Mouse (Mus musculus): ENCODE results near the gene Krt32. TPM values are rescaled to one million over a fixed set of nuclear protein-coding genes. Genes with fewer than 3 reads are reported as not detected.

The Krt32 gene
- total and polyA plus RNA-seq, 3 experiments, result not detected

DNA sequence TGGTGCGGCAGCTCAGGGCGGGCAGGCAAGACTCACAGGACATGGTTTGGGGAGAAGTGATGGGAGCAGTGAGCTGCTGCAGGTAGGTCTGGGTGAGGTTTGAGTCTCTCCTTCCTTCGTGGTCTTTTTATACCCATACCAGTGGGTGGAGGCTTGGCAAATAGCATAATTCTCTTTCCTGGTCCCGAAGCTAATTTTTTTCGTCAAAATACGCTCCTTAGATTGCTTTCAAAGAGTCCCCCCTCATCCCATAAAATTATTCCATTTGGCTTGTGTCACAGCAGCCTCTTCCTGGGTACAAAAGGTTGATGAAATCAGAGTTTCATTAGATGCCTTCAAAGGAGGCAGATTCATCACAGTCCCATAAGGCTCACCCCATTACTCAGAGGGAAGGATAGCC, 46.6 kb downstream of the Krt32 start, which contains the start of gene Krt34:
Gene Krt34 (minus strand): TSS at position 101 of the 400 bp plus-strand sequence.
- H3K4me3 ChIP-seq (ENCODE audit: control insufficient read depth in 1 of 2, insufficient read depth in 1 of 2, low read depth in 2 of 2, low read length in 2 of 2), result no peak within 1 kb of the TSS
- H3K27me3 ChIP-seq (ENCODE audit: control insufficient read depth in 1 of 2, insufficient read depth in 2 of 2, low read length in 2 of 2), result no peaks in the 10 kb centered on the region
- H3K4me1 ChIP-seq (ENCODE audit: control insufficient read depth in 1 of 2, insufficient read depth in 2 of 2, low read length in 2 of 2), result no peaks in the 10 kb centered on the region
- H3K9me3 ChIP-seq (replicated peaks; ENCODE audit: insufficient read depth, low read length), result no peaks in the 10 kb centered on the region
- no peak within 1 kb of the TSS for H3K27ac ChIP-seq (ENCODE audit: control insufficient read depth, low read depth, low read length)
- no peaks in the 10 kb centered on the region for H3K79me2 ChIP-seq (ENCODE audit: control insufficient read depth, insufficient read depth, low read length, poor library complexity)
- no peak for DNase-seq (ENCODE audit: low read depth, low spot score)
- TF ChIP-seq MEF2A (IDR thresholded peaks at IDR 0.05; ENCODE audit: extremely low read depth, insufficient replicate concordance, low read depth, low read length, poor library complexity, severe bottlenecking), result no peak
- TF ChIP-seq MAZ (IDR thresholded peaks at IDR 0.05; ENCODE audit: low read depth, low read length), result no peak
- no peak for TF ChIP-seq TBP (IDR thresholded peaks at IDR 0.05; ENCODE audit: low read depth, low read length)
- TF ChIP-seq ZKSCAN1 (IDR thresholded peaks at IDR 0.05; ENCODE audit: low read depth, low read length), result no peak
- no peak for TF ChIP-seq MYB (IDR thresholded peaks at IDR 0.05; ENCODE audit: low read depth, low read length)
- no peak for TF ChIP-seq NELFE (IDR thresholded peaks at IDR 0.05; ENCODE audit: low read depth, low read length)
- TF ChIP-seq GATA1 (IDR thresholded peaks at IDR 0.05; ENCODE audit: low read depth, low read length), result no peak
- no peak for TF ChIP-seq MAFK (IDR thresholded peaks at IDR 0.05; ENCODE audit: borderline replicate concordance, low read depth, low read length)
- TF ChIP-seq TAL1 (IDR thresholded peaks at IDR 0.05; ENCODE audit: low read length), result no peak
- TF ChIP-seq HCFC1 (IDR thresholded peaks at IDR 0.05; ENCODE audit: low read depth, low read length), result no peak
- TF ChIP-seq UBTF (IDR thresholded peaks at IDR 0.05; ENCODE audit: borderline replicate concordance, insufficient read depth, low read depth, low read length), result no peak
- no peak for TF ChIP-seq CHD1 (IDR thresholded peaks at IDR 0.05; ENCODE audit: low read depth, low read length)
- TF ChIP-seq ELF1 (IDR thresholded peaks at IDR 0.05; ENCODE audit: low read depth, low read length), result no peak
- no peak for TF ChIP-seq CHD2 (IDR thresholded peaks at IDR 0.05; ENCODE audit: low read length)
- TF ChIP-seq POLR2AphosphoS2 (IDR thresholded peaks at IDR 0.05; ENCODE audit: low read length), result no peak
- no peak for TF ChIP-seq MAX (IDR thresholded peaks at IDR 0.05; ENCODE audit: low read length)
- TF ChIP-seq USF1 (IDR thresholded peaks at IDR 0.05; ENCODE audit: low read depth, low read length), result no peak
- H3K36me3 ChIP-seq (ENCODE audit: control insufficient read depth in 1 of 2, insufficient read depth in 2 of 2, low read length in 2 of 2), result no peaks in the 10 kb centered on the region
- no peak within 1 kb of the TSS for H3K9ac ChIP-seq (ENCODE audit: control insufficient read depth, low read depth, low read length, poor library complexity, severe bottlenecking)

Other genes with a start within 250 kb of the Krt32 start
- not detected in 2 replicates for gene Krtap4-16, start 236.6 kb downstream of the Krt32 start, total RNA-seq (2012; rRNA removed)
- gene Krtap4-16, start 236.6 kb downstream of the Krt32 start, polyA plus RNA-seq (2012; ENCODE audit: insufficient read depth in 1 of 2, insufficient read length in 2 of 2, low read depth in 1 of 2, low replicate concordance in 2 of 2, missing spikeins in 1 of 2), result not detected
- gene Gm11568, start 230.3 kb downstream of the Krt32 start, total RNA-seq (2012; rRNA removed), result not detected in 2 replicates
- gene Gm11568, start 230.3 kb downstream of the Krt32 start, polyA plus RNA-seq (2012; ENCODE audit: insufficient read depth in 1 of 2, insufficient read length in 2 of 2, low read depth in 1 of 2, low replicate concordance in 2 of 2, missing spikeins in 1 of 2), result not detected
- gene Gm11559, start 223.8 kb downstream of the Krt32 start, total RNA-seq (2012; rRNA removed), result not detected in 2 replicates
- gene Gm11559, start 223.8 kb downstream of the Krt32 start, polyA plus RNA-seq (2012; ENCODE audit: insufficient read depth in 1 of 2, insufficient read length in 2 of 2, low read depth in 1 of 2, low replicate concordance in 2 of 2, missing spikeins in 1 of 2), result not detected
- gene Krtap9-1, start 214.8 kb downstream of the Krt32 start, total RNA-seq (2012; rRNA removed), result not detected in 2 replicates
- gene Krtap9-1, start 214.8 kb downstream of the Krt32 start, polyA plus RNA-seq (2012; ENCODE audit: insufficient read depth in 1 of 2, insufficient read length in 2 of 2, low read depth in 1 of 2, low replicate concordance in 2 of 2, missing spikeins in 1 of 2), result not detected
- not detected in 2 replicates for gene Gm11567, start 209.0 kb downstream of the Krt32 start, total RNA-seq (2012; rRNA removed)
- not detected for gene Gm11567, start 209.0 kb downstream of the Krt32 start, polyA plus RNA-seq (2012; ENCODE audit: insufficient read depth in 1 of 2, insufficient read length in 2 of 2, low read depth in 1 of 2, low replicate concordance in 2 of 2, missing spikeins in 1 of 2)
- not detected in 2 replicates for gene Krtap31-1, start 180.3 kb downstream of the Krt32 start, total RNA-seq (2012; rRNA removed)
- gene Krtap31-1, start 180.3 kb downstream of the Krt32 start, polyA plus RNA-seq (2012; ENCODE audit: insufficient read depth in 1 of 2, insufficient read length in 2 of 2, low read depth in 1 of 2, low replicate concordance in 2 of 2, missing spikeins in 1 of 2), result not detected
- gene Gm11565, start 173.5 kb downstream of the Krt32 start, total RNA-seq (2012; rRNA removed), result not detected in 2 replicates
- gene Gm11565, start 173.5 kb downstream of the Krt32 start, polyA plus RNA-seq (2012; ENCODE audit: insufficient read depth in 1 of 2, insufficient read length in 2 of 2, low read depth in 1 of 2, low replicate concordance in 2 of 2, missing spikeins in 1 of 2), result not detected
- not detected in 2 replicates for gene Krtap31-2, start 151.9 kb downstream of the Krt32 start, total RNA-seq (2012; rRNA removed)
- gene Krtap31-2, start 151.9 kb downstream of the Krt32 start, polyA plus RNA-seq (2012; ENCODE audit: insufficient read depth in 1 of 2, insufficient read length in 2 of 2, low read depth in 1 of 2, low replicate concordance in 2 of 2, missing spikeins in 1 of 2), result not detected
- not detected in 2 replicates for gene Krtap9-5, start 139.8 kb downstream of the Krt32 start, total RNA-seq (2012; rRNA removed)
- gene Krtap9-5, start 139.8 kb downstream of the Krt32 start, polyA plus RNA-seq (2012; ENCODE audit: insufficient read depth in 1 of 2, insufficient read length in 2 of 2, low read depth in 1 of 2, low replicate concordance in 2 of 2, missing spikeins in 1 of 2), result not detected
- gene Krtap29-1, start 109.2 kb downstream of the Krt32 start, total RNA-seq (2012; rRNA removed), result not detected in 2 replicates
- gene Krtap29-1, start 109.2 kb downstream of the Krt32 start, polyA plus RNA-seq (2012; ENCODE audit: insufficient read depth in 1 of 2, insufficient read length in 2 of 2, low read depth in 1 of 2, low replicate concordance in 2 of 2, missing spikeins in 1 of 2), result not detected
- 0.08 TPM in 1 of 2 replicates, not detected in the other for gene Krtap16-1, start 101.6 kb downstream of the Krt32 start, total RNA-seq (2012; rRNA removed)
- not detected for gene Krtap16-1, start 101.6 kb downstream of the Krt32 start, polyA plus RNA-seq (2012; ENCODE audit: insufficient read depth in 1 of 2, insufficient read length in 2 of 2, low read depth in 1 of 2, low replicate concordance in 2 of 2, missing spikeins in 1 of 2)
- gene Krtap17-1, start 94.2 kb downstream of the Krt32 start, total RNA-seq (2012; rRNA removed), result not detected in 2 replicates
- gene Krtap17-1, start 94.2 kb downstream of the Krt32 start, polyA plus RNA-seq (2012; ENCODE audit: insufficient read depth in 1 of 2, insufficient read length in 2 of 2, low read depth in 1 of 2, low replicate concordance in 2 of 2, missing spikeins in 1 of 2), result not detected
- gene Krt33a, start 72.0 kb downstream of the Krt32 start, total RNA-seq (2012; rRNA removed), result not detected in 2 replicates
- not detected for gene Krt33a, start 72.0 kb downstream of the Krt32 start, polyA plus RNA-seq (2012; ENCODE audit: insufficient read depth in 1 of 2, insufficient read length in 2 of 2, low read depth in 1 of 2, low replicate concordance in 2 of 2, missing spikeins in 1 of 2)
- not detected in 2 replicates for gene Krt33b, start 58.4 kb downstream of the Krt32 start, total RNA-seq (2012; rRNA removed)
- gene Krt33b, start 58.4 kb downstream of the Krt32 start, polyA plus RNA-seq (2012; ENCODE audit: insufficient read depth in 1 of 2, insufficient read length in 2 of 2, low read depth in 1 of 2, low replicate concordance in 2 of 2, missing spikeins in 1 of 2), result not detected
- gene Krt34, start 46.7 kb downstream of the Krt32 start, total RNA-seq (2012; rRNA removed), result not detected in 2 replicates
- not detected for gene Krt34, start 46.7 kb downstream of the Krt32 start, polyA plus RNA-seq (2012; ENCODE audit: insufficient read depth in 1 of 2, insufficient read length in 2 of 2, low read depth in 1 of 2, low replicate concordance in 2 of 2, missing spikeins in 1 of 2)
- not detected in 2 replicates for gene Krt31, start 37.7 kb downstream of the Krt32 start, total RNA-seq (2012; rRNA removed)
- gene Krt31, start 37.7 kb downstream of the Krt32 start, polyA plus RNA-seq (2012; ENCODE audit: insufficient read depth in 1 of 2, insufficient read length in 2 of 2, low read depth in 1 of 2, low replicate concordance in 2 of 2, missing spikeins in 1 of 2), result not detected
- not detected in 2 replicates for gene Krt35, start 8.0 kb upstream of the Krt32 start, total RNA-seq (2012; rRNA removed)
- gene Krt35, start 8.0 kb upstream of the Krt32 start, polyA plus RNA-seq (2012; ENCODE audit: insufficient read depth in 1 of 2, insufficient read length in 2 of 2, low read depth in 1 of 2, low replicate concordance in 2 of 2, missing spikeins in 1 of 2), result not detected
- gene Krt36, start 17.4 kb upstream of the Krt32 start, total RNA-seq (2012; rRNA removed), result not detected in 2 replicates
- gene Krt36, start 17.4 kb upstream of the Krt32 start, polyA plus RNA-seq (2012; ENCODE audit: insufficient read depth in 1 of 2, insufficient read length in 2 of 2, low read depth in 1 of 2, low replicate concordance in 2 of 2, missing spikeins in 1 of 2), result not detected
- gene Krt13, start 33.3 kb upstream of the Krt32 start, total RNA-seq (2012; rRNA removed), result not detected in 2 replicates
- gene Krt13, start 33.3 kb upstream of the Krt32 start, polyA plus RNA-seq (2012; ENCODE audit: insufficient read depth in 1 of 2, insufficient read length in 2 of 2, low read depth in 1 of 2, low replicate concordance in 2 of 2, missing spikeins in 1 of 2), result not detected
- not detected in 2 replicates for gene Krt15, start 47.7 kb upstream of the Krt32 start, total RNA-seq (2012; rRNA removed)
- gene Krt15, start 47.7 kb upstream of the Krt32 start, polyA plus RNA-seq (2012; ENCODE audit: insufficient read depth in 1 of 2, insufficient read length in 2 of 2, low read depth in 1 of 2, low replicate concordance in 2 of 2, missing spikeins in 1 of 2), result not detected
- not detected in 2 replicates for gene Krt19, start 60.4 kb upstream of the Krt32 start, total RNA-seq (2012; rRNA removed)
- not detected for gene Krt19, start 60.4 kb upstream of the Krt32 start, polyA plus RNA-seq (2012; ENCODE audit: insufficient read depth in 1 of 2, insufficient read length in 2 of 2, low read depth in 1 of 2, low replicate concordance in 2 of 2, missing spikeins in 1 of 2)
- gene Krt9, start 105.0 kb upstream of the Krt32 start, total RNA-seq (2012; rRNA removed), result not detected in 2 replicates
- gene Krt9, start 105.0 kb upstream of the Krt32 start, polyA plus RNA-seq (2012; ENCODE audit: insufficient read depth in 1 of 2, insufficient read length in 2 of 2, low read depth in 1 of 2, low replicate concordance in 2 of 2, missing spikeins in 1 of 2), result not detected
- gene Krt14, start 119.3 kb upstream of the Krt32 start, total RNA-seq (2012; rRNA removed), result not detected in 2 replicates
- not detected for gene Krt14, start 119.3 kb upstream of the Krt32 start, polyA plus RNA-seq (2012; ENCODE audit: insufficient read depth in 1 of 2, insufficient read length in 2 of 2, low read depth in 1 of 2, low replicate concordance in 2 of 2, missing spikeins in 1 of 2)
- gene Krt16, start 160.7 kb upstream of the Krt32 start, total RNA-seq (2012; rRNA removed), result not detected in 2 replicates
- not detected for gene Krt16, start 160.7 kb upstream of the Krt32 start, polyA plus RNA-seq (2012; ENCODE audit: insufficient read depth in 1 of 2, insufficient read length in 2 of 2, low read depth in 1 of 2, low replicate concordance in 2 of 2, missing spikeins in 1 of 2)
- not detected in 2 replicates for gene Krt17, start 172.8 kb upstream of the Krt32 start, total RNA-seq (2012; rRNA removed)
- not detected for gene Krt17, start 172.8 kb upstream of the Krt32 start, polyA plus RNA-seq (2012; ENCODE audit: insufficient read depth in 1 of 2, insufficient read length in 2 of 2, low read depth in 1 of 2, low replicate concordance in 2 of 2, missing spikeins in 1 of 2)
- not detected in 2 replicates for gene Krt42, start 181.6 kb upstream of the Krt32 start, total RNA-seq (2012; rRNA removed)
- gene Krt42, start 181.6 kb upstream of the Krt32 start, polyA plus RNA-seq (2012; ENCODE audit: insufficient read depth in 1 of 2, insufficient read length in 2 of 2, low read depth in 1 of 2, low replicate concordance in 2 of 2, missing spikeins in 1 of 2), result not detected
- gene Eif1, start 231.7 kb upstream of the Krt32 start, total RNA-seq (2012; rRNA removed), result 320 and 383 TPM in 2 replicates
- 100 to 1,000 TPM; 289 to 926 TPM for gene Eif1, start 231.7 kb upstream of the Krt32 start, polyA plus RNA-seq (2012; ENCODE audit: insufficient read depth in 1 of 2, insufficient read length in 2 of 2, low read depth in 1 of 2, low replicate concordance in 2 of 2, missing spikeins in 1 of 2)
- gene Gast, start 246.2 kb upstream of the Krt32 start, total RNA-seq (2012; rRNA removed), result not detected in 2 replicates
- gene Gast, start 246.2 kb upstream of the Krt32 start, polyA plus RNA-seq (2012; ENCODE audit: insufficient read depth in 1 of 2, insufficient read length in 2 of 2, low read depth in 1 of 2, low replicate concordance in 2 of 2, missing spikeins in 1 of 2), result not detected

Data from MEL (cell line).